Mouse (Mus musculus) telencephalon, adult 2 months (tissue): ENCODE data around the gene Xcr1.

Source experiments
- DNase-seq: peaks from one replicate; pipeline ENCODE4 v3.0.0-alpha.2; 2011; ENCODE audit warnings: low read depth, low spot score

Gene Xcr1

DNA sequence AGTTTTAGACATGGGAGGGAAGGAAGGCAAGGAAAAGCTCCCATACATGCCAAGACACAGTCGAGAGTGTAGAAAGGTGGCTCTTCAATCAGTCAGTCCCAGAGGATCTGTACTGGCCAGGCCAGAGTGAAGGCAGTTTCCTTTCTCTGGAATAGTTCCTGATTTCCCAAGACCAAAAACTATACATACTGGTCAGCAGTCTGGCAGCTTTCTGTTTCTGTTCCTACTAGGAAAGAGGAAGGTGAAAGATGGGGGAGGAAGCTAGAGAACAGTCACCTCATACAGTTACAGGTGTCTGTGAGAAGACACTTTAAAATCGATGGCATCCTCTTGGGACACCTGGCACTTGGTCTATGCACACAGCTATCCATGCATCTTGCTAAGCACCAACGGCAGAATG lies 46.4 kb downstream of the Xcr1 start:
- DNase-seq, result no peak

DNA sequence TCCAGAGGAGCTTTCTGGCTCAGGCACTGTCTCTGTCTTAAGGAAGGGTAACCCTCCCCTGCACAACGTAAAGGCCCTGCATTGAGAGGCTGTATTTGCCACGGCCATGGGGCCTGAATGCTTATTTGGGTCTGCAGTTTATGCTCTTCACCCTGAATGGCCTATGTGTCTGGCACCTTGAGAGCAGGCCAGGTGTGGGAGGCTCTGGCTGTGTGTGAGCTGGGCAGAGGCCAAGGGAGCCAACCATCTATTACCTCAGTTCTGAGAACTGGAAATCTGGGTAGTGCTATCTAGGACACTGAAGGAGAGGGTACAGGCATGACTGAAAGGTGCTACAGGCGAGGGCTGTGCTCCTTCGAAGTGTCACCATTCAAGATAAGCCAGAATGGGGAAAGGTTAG lies 47.0 kb downstream of the Xcr1 start:
- DNase-seq, result no peak

DNA sequence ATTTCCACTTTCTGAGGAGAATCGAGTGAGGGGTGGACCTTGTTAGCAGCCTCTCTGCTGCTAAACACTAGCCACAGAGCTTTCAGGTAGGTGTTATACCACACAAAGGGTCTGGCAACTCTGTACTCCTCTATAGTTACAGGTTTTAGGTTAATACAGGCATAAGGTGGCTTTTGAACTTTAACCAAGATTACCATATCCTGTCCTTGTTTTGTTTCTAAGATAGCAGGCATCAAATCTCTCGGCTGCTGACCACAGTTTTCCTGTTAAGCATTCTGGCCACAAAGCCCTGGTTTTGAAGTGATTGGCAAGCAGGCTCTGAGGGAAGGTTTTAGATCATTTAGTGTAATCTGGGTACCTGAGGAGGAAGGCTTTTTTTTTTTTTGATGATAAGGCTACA lies 47.5 kb downstream of the Xcr1 start:
- no peak for DNase-seq

DNA sequence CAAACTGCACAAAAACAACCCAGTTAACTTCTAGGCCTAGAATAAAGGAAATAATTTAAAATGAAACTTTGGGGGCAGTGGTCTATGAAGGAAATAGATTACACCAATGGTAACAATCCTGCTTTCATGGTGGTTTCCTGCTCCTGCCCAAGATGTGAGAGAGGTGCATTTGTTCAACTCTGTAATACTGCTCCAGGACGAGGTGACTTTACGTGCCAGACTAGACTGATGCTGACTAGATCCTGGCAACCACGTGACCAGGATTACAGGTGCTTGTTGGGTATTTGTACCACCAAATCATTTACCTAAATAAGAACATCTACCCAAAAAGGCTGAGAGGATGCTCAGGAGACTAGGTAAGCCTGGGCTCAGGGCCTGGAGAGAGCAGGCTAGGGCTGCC lies 50.0 kb downstream of the Xcr1 start:
- no peak for DNase-seq

DNA sequence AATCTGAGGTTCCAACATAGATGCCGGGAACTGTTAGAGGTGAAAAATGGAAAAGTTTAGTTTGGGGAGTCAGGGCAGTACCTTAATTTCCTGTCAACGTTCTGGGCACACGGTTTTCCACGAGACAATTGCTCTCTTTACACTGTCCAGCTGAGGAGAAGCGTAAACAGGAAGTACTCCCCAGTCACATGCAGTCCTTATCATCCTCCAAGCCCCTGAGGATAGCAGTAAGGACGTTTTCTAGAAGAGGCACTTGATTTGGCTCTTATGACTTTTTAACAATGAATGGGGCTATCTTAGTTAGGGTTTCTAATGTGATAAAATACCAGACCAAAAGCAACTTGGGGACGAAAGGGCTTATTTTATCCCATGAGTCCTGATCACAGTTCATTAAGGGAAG lies 53.2 kb downstream of the Xcr1 start:
- no peak for DNase-seq

GRCm38 (mm10) chr9:123806267-123806666 lies 55.6 kb downstream of the Xcr1 start, which contains the start of gene Cxcr6:
Cxcr6 (plus strand) TSS chr9:123806475.
- DNase-seq, result no peak

GRCm38 (mm10) chr9:123805241-123805640 lies 56.6 kb downstream of the Xcr1 start:
- no peak for DNase-seq

DNA sequence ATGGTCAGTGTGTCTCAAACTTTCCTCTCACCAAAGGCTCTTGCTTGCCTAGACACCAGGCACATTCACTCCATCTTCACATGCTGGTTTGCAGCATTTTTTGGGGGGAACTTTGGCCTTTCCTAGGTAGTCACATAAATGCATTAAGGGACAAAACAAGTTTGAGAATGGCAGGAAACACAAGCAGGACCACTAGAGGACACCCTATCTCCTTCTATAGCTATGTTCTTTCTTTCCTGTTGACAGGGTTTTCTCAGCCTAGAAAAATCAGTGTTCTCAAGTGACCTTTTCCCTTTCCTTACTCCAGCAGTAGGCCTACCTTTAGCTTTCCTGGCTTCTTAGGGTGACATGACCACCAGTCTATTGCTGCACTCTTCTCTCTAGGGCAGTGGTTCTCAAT lies 58.9 kb downstream of the Xcr1 start:
- DNase-seq, result no peak

DNA sequence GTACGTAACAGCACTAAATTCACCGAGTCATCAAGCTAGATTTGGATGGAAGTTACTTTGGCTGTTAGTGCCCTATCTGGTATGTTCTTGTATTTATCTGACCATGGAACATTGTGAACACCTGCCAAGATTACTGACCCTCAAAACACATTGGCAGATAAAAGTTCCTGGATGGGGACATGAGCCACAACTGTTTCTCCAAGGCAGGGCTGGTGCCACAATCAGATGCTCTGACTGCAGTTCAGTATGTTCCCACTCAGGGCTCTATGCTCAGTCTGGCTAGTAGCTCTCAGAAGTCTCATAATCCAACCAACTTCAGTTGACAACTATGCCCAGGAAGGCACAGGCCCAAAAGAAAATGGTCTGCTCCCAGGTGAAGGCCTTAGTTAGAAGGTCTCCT lies 59.4 kb downstream of the Xcr1 start:
- DNase-seq, result no peak
